Mouse (Mus musculus): ENCODE data around the gene Fam151b. TPM values are rescaled to one million over a fixed set of nuclear protein-coding genes. Genes with fewer than 3 reads are reported as not detected.

The Fam151b gene
- 8.2 TPM for polyA plus RNA-seq (2017; shearing (Covaris generic))

GRCm38 (mm10) chr13:92483852-92484463, at the start of gene Fam151b:
Gene Fam151b (minus strand): TSS chr13:92484015.

DNA sequence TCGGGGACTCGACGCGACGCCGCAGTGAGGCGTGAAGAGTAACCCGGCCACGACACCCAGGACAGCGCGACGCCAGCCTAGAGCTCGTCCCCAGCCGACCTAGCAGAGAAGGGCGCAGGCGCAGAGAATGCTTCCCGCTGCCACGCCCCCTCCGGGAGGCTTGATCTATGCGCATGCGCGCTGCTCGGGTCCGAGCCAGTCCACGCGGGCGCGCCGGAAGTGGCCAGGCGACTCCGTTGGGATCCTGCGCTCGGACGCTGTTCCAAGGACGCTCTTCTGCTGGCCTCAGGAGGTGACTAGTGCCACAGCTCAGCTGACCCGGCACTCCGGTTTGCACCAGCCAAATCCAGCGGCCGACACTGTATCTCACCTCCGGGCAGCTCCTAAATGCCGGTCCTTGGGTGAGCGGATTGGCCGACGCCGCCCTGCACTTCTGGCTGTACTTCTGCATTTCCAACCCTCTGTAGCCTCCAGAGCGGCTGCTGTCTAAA, 47.0 kb upstream of the Fam151b start, which contains the start of gene Zfyve16:
TSS of gene Zfyve16 (minus strand) at position 148 of the 491 bp plus-strand sequence.

DNA sequence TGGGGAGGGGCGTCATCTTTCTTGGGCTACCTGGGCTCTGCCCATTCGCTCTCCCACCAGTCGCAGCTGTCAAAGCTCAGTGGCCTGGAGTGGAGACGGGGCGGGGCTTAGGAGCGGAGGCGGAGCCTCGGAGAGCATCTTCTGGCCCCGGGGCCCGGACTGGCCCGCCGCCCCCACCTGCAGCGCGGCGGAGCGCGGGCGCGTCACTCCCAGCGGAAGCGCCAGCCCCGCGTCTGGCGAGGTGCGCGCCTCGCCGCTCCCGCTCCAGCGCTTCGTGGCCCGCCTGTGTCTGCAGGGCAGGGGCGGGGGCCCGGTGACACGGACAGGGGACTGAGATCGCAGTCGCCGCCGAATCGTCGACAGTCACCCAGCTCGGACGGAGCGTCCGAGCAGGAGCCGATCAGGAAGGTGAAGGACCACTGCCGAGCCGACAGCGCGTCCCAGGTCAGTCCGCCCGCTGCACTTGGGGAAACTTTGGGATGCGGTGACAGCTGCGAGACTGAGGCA, 58.0 kb downstream of the Fam151b start, which contains the start of gene Ankrd34b:
TSS of gene Ankrd34b (plus strand) at position 139 of the 507 bp plus-strand sequence.

Other genes with a start within 250 kb of the Fam151b start
- 0.65 TPM for gene Gm20379, start 178.0 kb downstream of the Fam151b start, polyA plus RNA-seq (2017; shearing (Covaris generic))
- gene Dhfr, start 129.3 kb downstream of the Fam151b start, polyA plus RNA-seq (2017; shearing (Covaris generic)), result 1.0 TPM
- 26.2 TPM for gene Msh3, start 129.0 kb downstream of the Fam151b start, polyA plus RNA-seq (2017; shearing (Covaris generic))
- gene Ankrd34b, start 58.1 kb downstream of the Fam151b start, polyA plus RNA-seq (2017; shearing (Covaris generic)), result not detected
- gene Zfyve16, start 46.9 kb upstream of the Fam151b start, polyA plus RNA-seq (2017; shearing (Covaris generic)), result 14.1 TPM
- gene Spz1, start 92.2 kb upstream of the Fam151b start, polyA plus RNA-seq (2017; shearing (Covaris generic)), result not detected
- gene Serinc5, start 127.1 kb upstream of the Fam151b start, polyA plus RNA-seq (2017; shearing (Covaris generic)), result 6.5 TPM

All from effector memory CD4-positive, alpha-beta T cell, adult 7 months (primary cell).